8 mouse cellular contexts compared by ENCODE assay signal in the genomic region with DNA sequence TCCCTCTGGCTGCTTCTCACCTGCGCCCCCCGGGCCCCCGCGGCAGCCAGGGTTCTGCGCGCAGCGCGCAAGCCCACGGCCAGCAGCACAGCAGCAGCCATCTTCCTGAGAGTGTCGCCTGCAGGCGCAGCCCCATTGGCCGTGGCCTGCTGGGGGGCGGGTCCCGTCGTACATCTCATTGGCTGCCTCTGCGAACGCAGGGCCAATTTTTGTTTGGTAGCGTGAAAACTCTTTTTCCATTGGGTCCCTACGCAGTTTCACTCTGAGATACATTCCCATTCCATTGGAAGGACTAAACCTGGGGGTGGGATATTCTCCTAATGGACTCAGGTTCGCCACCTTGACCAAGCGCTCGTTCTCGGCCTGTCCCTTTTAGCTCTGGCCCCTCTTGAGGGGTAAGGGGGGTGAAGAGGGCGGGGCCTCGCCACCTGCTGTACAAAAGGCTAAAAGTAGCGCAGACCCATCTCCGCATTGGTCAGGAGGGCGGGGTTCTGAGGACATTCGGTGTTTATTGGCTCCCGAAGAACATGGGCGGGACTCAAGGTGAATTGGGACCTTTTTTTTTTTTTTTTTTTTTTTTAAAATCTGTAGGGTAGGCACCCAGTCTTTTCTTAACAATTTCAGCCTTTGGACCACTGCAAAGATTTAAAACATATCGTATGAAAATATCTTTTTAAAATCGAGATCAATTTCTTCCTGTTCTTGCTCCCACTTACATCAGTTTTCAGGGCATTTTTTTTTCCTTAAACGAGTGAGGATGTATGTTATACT. TPM values are rescaled to one million over a fixed set of nuclear protein-coding genes. Genes with fewer than 3 reads are reported as not detected.
DNase-seq lines count a peak whose midpoint lies in the region; ATAC-seq lines count a peak whose summit lies in the region.

TSS of gene Hint2 (minus strand) at position 128 of the 771 bp plus-strand sequence.

- DNase-seq in adrenal gland, adult (ENCODE audit: inconsistent age in 2 of 2, low spot score in 1 of 2) = peak; percentile 97 to 98
- peak; percentile 97 for DNase-seq in embryo, embryonic 10.5 days (ENCODE audit: low spot score)
- peak; percentile 94 for DNase-seq in gastrocnemius, postnatal 14 days
- DNase-seq in left cerebral cortex, postnatal 10 days (ENCODE audit: extremely low spot score in 1 of 2, low spot score in 2 of 2) = peak; percentile 96 to 97
- DNase-seq in right cerebral cortex, postnatal 25 days = peak; percentile 94
- DNase-seq in urinary bladder, postnatal 4 days (ENCODE audit: low spot score in 2 of 2) = peak; percentile 93

- intact Hi-C loops in gastrocnemius, postnatal 14 days (cut with DNase I; ENCODE audit: low total_unique reads) = no loop called here
- intact Hi-C loops in left cerebral cortex, postnatal 10 days (cut with DNase I) = no loop called here

- peak; percentile 95 for ATAC-seq in inflammation-experienced regulatory T-cells, adult 6 months
- ATAC-seq in megakaryocyte-erythroid progenitor cell, adult 5-6 weeks (replicated peaks; ENCODE audit: low FRiP score, low TSS enrichment, poor library complexity, severe bottlenecking) = peak; percentile 95

RNA-seq across cellular contexts. Expression of gene Hint2, which starts in this region (rescaled TPM):
- total RNA-seq in gastrocnemius, postnatal 14 days (2021) = 10 to 100 TPM; 48.5 to 53.8 TPM
- polyA plus RNA-seq in inflammation-experienced regulatory T-cells, adult 6 months (2017; shearing (Covaris generic)) = 10 to 100 TPM; 30.3 to 47.5 (median 34.2) TPM
- total RNA-seq in left cerebral cortex, postnatal 10 days (2021) = 10 to 100 TPM; 25.3 to 30.5 TPM
- 70.7 and 73.0 TPM in 2 replicates for total RNA-seq in megakaryocyte-erythroid progenitor cell, adult 5-6 weeks (2014; fragmentation: Nextera tagmentation)
- 43.1 and 63.0 TPM in 2 replicates for total RNA-seq in megakaryocyte-erythroid progenitor cell, adult 5-6 weeks (2017)

Comparison
In these comparisons a context has a peak if more than half of its experiments do, and no peak if none do; other contexts are left out.
1. Peak in every context shown above with its lines: DNase-seq and ATAC-seq.